Mouse (Mus musculus) heart, embryonic 15.5 days (tissue): ENCODE results near the gene Csrp3. TPM values are rescaled to one million over a fixed set of nuclear protein-coding genes. Genes with fewer than 3 reads are reported as not detected.

Experiments
- ATAC-seq: fragments of 200-750 bp; cut with Nextera tagmentation; replicated peaks from 2 replicates; pipeline ENCODE4 v1.8.0; 2017; ENCODE audit warnings: low read depth, moderate TSS enrichment; ENCODE audit not compliant: insufficient number of reproducible peaks, insufficient read depth, low FRiP score
- H3K27ac ChIP-seq: fragments of 300-500 bp; sonication (generic); 2 replicates; pipeline ENCODE4 v1.5.1; 2015; ENCODE audit warnings: mild to moderate bottlenecking, inconsistent platforms
- H3K27me3 ChIP-seq: fragments of 300-500 bp; sonication (generic); 2 replicates; pipeline ENCODE4 v1.6.1; 2015; ENCODE audit warnings: inconsistent platforms
- H3K36me3 ChIP-seq: fragments of 300-500 bp; sonication (generic); 2 replicates; pipeline ENCODE4 v1.6.1; 2015; ENCODE audit warnings: mild to moderate bottlenecking, inconsistent platforms
- H3K4me1 ChIP-seq: fragments of 300-500 bp; sonication (generic); replicated peaks from 2 replicates; pipeline ENCODE4 v1.6.1; 2015; ENCODE audit warnings: inconsistent platforms
- H3K4me2 ChIP-seq: fragments of 300-500 bp; sonication (generic); 2 replicates; pipeline ENCODE4 v1.6.1; 2015; ENCODE audit warnings: inconsistent platforms, mild to moderate bottlenecking, moderate library complexity
- H3K4me3 ChIP-seq: fragments of 300-500 bp; sonication (generic); 2 replicates; pipeline ENCODE4 v1.5.1; 2015; ENCODE audit warnings: mild to moderate bottlenecking, inconsistent platforms
- H3K9ac ChIP-seq: fragments of 300-500 bp; sonication (generic); 2 replicates; pipeline ENCODE4 v1.6.1; 2015; ENCODE audit warnings: mild to moderate bottlenecking, inconsistent platforms
- H3K9me3 ChIP-seq: fragments of 300-500 bp; sonication (generic); replicated peaks from 2 replicates; pipeline ENCODE4 v1.6.1; 2016; ENCODE audit warnings: inconsistent platforms
- WGBS: fragments of 180-500 bp; shearing (Covaris S2); methylation state at CpG from one replicate; pipeline ENCODE4 v1.1.7; 2015; ENCODE audit warnings: mixed read lengths; 5-methylcytosine and 5-hydroxymethylcytosine counted together
- polyA plus RNA-seq: library from polyadenylated mRNA; unstranded; fragments of >200 nt; fragmentation: Nextera tagmentation; extraction: Ambion mirVana; gene quantifications from 2 replicates; pipeline ENCODE4 v1.2.1, GENCODE M21; 2015

Gene Csrp3
- polyA plus RNA-seq, 1 experiment from 2014 or later = 1,964 TPM

DNA sequence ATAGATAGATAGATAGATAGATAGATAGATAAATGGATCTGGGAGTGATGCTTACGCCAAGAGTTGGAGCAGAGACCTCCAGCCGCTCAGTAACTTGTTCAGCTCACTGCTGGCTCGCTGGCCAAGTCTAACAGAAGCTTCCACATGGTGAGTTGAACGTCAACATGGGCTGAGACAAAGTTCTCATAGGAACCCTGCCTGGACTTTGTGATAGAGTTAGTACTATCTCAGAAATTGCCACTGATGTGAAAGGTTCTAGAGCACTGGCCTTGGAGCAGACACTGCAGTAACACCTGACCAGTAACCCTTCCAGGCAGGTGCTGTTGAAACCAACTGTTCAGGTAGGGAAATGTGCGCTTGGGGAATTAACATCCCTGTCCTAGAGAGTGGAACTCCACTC is 4.3 kb downstream of the Csrp3 start:
- no peak for ATAC-seq
- Histone ChIP-seq H3K27me3 (no peaks in the 10 kb centered on the region), H3K36me3 (peaks cover 4% of the 10 kb centered on the region; the same call in 1 of the 2 replicates), H3K4me1 (peaks cover 55% of the 10 kb centered on the region), H3K4me2 (peak overlapping the region; percentile 67), H3K9me3 (no peaks in the 10 kb centered on the region), H3K27ac (peak overlapping the region; percentile 89), H3K4me3 (peak overlapping the region; percentile 58), H3K9ac (peak overlapping the region; percentile 53; the same call in 1 of the 2 replicates)
- 71% methylated on average over 5 of the region's 5 CpGs for WGBS

DNA sequence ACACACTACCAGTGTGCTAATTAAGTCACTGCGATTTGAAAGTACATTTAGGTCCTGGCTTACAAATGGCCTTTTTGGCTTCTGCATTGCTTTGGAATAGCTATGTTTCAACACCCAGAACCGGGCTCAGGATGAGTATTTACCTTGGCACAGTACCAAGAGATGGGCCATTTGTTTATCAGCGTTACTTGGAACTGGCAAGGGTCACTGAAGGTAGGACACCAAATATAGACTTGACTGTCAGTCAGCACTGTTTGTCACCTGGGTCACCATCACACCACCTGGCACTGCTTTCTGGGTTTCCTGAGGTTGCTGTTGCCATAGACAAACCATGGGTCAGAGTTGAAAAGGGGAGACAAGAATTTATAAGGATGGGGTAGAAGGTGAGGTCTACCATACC is 5.5 kb downstream of the Csrp3 start:
- H3K4me3 ChIP-seq = peak overlapping the region; percentile 58
- H3K4me2 ChIP-seq = peak overlapping the region; percentile 67
- WGBS = 17% methylated on average over 3 of the region's 3 CpGs
- H3K9me3 ChIP-seq = no peaks in the 10 kb centered on the region
- peak overlapping the region; percentile 20; the same call in 1 of the 2 replicates for H3K9ac ChIP-seq
- peaks cover 13% of the 10 kb centered on the region; the same call in 1 of the 2 replicates for H3K36me3 ChIP-seq
- no peak; the same call in 1 of the 2 replicates for ATAC-seq
- H3K4me1 ChIP-seq = peaks cover 63% of the 10 kb centered on the region
- no peaks in the 10 kb centered on the region for H3K27me3 ChIP-seq
- H3K27ac ChIP-seq = peak overlapping the region; percentile 89

- 40% methylated on average over 4 of the region's 4 CpGs for WGBS
- H3K4me3 ChIP-seq = no peak overlapping the region
- no peaks in the 10 kb centered on the region for H3K9me3 ChIP-seq
- no peaks in the 10 kb centered on the region for H3K27me3 ChIP-seq
- peak overlapping the region; percentile 67 for H3K4me2 ChIP-seq
- ATAC-seq = no peak
- no peak overlapping the region for H3K9ac ChIP-seq
- H3K36me3 ChIP-seq = peaks cover 13% of the 10 kb centered on the region; the same call in 1 of the 2 replicates
- peak overlapping the region; percentile 89 for H3K27ac ChIP-seq
- peaks cover 63% of the 10 kb centered on the region for H3K4me1 ChIP-seq
Observed at GRCm38 (mm10) chr7:48841538-48841937, 6.3 kb downstream of the Csrp3 start.

GRCm38 (mm10) chr7:48840545-48840944 is 7.3 kb downstream of the Csrp3 start:
- Histone ChIP-seq H3K27ac (peak overlapping the region; percentile 89), H3K4me1 (peaks cover 65% of the 10 kb centered on the region), H3K9ac (peak overlapping the region; percentile 31), H3K4me3 (no peak overlapping the region), H3K4me2 (peak overlapping the region; percentile 40), H3K9me3 (no peaks in the 10 kb centered on the region), H3K27me3 (no peaks in the 10 kb centered on the region), H3K36me3 (peaks cover 14% of the 10 kb centered on the region; the same call in 1 of the 2 replicates)
- peak; percentile 62 for ATAC-seq
- WGBS = 46% methylated on average over 2 of the region's 2 CpGs

- H3K27me3 ChIP-seq = no peaks in the 10 kb centered on the region
- WGBS = 42% methylated on average over 2 of the region's 2 CpGs
- H3K4me3 ChIP-seq = no peak overlapping the region
- ATAC-seq = no peak
- H3K9me3 ChIP-seq = no peaks in the 10 kb centered on the region
- peaks cover 28% of the 10 kb centered on the region; the same call in 1 of the 2 replicates for H3K36me3 ChIP-seq
- no peak overlapping the region for H3K4me2 ChIP-seq
- no peak overlapping the region for H3K9ac ChIP-seq
- no peak overlapping the region for H3K27ac ChIP-seq
- H3K4me1 ChIP-seq = peaks cover 70% of the 10 kb centered on the region
Observed at GRCm38 (mm10) chr7:48838434-48838833, 9.4 kb downstream of the Csrp3 start.

DNA sequence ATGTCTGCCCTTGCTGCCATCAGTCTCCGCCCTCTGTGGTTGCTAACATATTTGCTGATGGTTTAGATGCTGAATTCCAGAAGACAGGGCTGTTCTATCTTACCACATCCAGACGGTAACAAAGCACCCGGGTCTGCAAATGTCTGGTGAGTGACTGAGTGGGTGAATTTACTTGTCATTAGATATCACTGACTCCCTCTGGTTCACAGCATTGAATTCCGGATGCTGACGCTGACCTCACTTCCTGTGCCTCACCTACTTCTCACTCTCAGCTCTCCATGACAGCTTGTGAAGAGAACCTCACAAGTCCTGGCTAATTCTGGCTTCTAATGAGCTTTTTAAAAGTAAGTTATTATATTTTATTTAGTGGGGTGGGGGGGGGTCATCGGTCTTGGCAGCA is 10.9 kb downstream of the Csrp3 start:
- 38% methylated on average over 6 of the region's 6 CpGs for WGBS
- no peak for ATAC-seq
- Histone ChIP-seq H3K4me2 (no peak overlapping the region), H3K4me3 (no peak overlapping the region), H3K36me3 (peaks cover 40% of the 10 kb centered on the region), H3K9me3 (no peaks in the 10 kb centered on the region), H3K27ac (no peak overlapping the region), H3K4me1 (peaks cover 71% of the 10 kb centered on the region), H3K9ac (no peak overlapping the region), H3K27me3 (no peaks in the 10 kb centered on the region)

DNA sequence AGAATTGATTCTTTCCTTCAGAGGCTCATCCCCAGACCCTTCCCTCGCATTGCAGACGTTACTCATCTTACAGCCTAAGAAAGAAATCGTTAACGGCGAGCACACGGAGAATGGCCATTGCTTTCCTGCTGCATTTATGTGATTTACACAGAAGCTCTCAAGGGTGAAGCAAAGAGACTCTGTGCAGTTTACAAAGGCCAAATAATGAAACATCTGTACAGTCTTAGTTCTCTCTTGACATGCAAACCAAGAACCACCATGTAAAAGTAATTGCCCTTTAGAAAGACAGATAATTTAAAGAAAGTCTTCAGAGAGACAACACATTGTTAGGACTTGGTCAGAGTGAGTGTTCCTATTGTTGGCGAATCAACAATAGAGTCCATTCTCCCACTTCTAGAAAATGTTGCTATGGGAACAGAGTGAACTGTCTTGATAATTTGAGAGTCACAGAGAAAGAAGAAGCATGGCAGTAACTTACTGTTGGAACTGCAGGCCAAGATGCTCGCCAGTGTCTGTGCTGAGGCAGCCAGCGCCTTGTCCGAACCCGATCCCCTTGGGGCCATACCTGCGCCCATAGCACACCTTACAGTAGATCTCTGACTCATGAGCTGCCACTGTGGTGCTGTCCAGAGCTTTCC is 12.7 kb downstream of the Csrp3 start:
- Histone ChIP-seq H3K4me2 (no peak overlapping the region), H3K27ac (peak overlapping the region; percentile 83), H3K4me1 (peaks cover 73% of the 10 kb centered on the region), H3K36me3 (peaks cover 45% of the 10 kb centered on the region), H3K9me3 (no peaks in the 10 kb centered on the region), H3K27me3 (no peaks in the 10 kb centered on the region), H3K9ac (no peak overlapping the region), H3K4me3 (no peak overlapping the region)
- WGBS = 85% methylated on average over 12 of the region's 12 CpGs
- no peak for ATAC-seq

DNA sequence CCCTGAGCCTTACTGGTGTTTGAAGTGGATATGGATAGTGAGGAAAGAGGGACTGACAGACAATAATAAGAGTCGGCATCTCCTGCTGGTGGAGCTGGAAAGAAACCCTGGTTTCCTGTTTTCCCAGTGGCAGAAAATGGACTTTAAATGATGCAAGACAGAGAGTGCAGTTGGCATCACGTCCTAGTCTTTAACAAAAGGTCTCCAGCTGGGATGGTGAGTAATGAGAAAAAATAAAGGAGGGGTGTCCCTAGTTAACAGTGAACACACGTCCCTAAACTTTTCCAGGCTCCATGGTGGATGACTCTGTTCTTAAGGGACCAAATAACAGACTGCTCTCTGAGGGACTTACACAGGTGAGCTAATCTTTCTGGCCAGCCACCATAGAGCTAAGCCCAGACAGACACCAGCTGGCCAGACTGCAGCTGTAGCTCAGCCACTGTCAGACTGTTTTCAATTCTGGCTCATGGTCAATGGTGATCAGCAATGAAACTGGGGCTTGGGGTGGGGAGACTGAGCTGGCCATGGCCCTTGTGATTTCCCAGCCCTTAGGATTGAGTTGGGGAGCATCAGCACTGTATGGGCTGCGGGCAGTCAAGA is 13.4 kb downstream of the Csrp3 start:
- H3K9ac ChIP-seq = no peak overlapping the region
- H3K27ac ChIP-seq = peak overlapping the region; percentile 83
- H3K4me3 ChIP-seq = no peak overlapping the region
- 46% methylated on average over 4 of the region's 4 CpGs for WGBS
- peaks cover 45% of the 10 kb centered on the region for H3K36me3 ChIP-seq
- H3K9me3 ChIP-seq = no peaks in the 10 kb centered on the region
- H3K27me3 ChIP-seq = no peaks in the 10 kb centered on the region
- no peak for ATAC-seq
- H3K4me1 ChIP-seq = peaks cover 72% of the 10 kb centered on the region
- no peak overlapping the region for H3K4me2 ChIP-seq

DNA sequence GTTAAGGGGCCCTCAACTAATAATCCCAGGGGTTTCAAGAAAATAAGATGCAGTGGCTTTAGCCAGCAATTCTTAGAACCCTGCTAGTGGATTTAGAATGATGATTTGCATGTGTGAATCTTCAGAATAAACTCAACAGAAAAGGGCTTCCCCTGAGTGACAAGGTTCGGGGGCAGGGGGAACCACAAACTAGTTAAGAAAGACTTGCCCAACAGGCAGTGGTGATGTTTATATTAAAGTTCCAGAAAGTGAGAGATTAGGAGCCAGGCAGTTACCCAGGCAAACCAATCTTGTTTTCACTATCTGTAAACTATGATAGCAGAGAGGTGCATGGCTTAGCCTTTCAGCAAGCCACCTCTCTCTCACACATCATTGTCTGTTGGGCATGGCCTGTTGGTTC is 15.1 kb downstream of the Csrp3 start:
- H3K36me3 ChIP-seq = peaks cover 39% of the 10 kb centered on the region
- H3K4me3 ChIP-seq = no peak overlapping the region
- peak overlapping the region; percentile 33; the same call in 1 of the 2 replicates for H3K9ac ChIP-seq
- peaks cover 75% of the 10 kb centered on the region for H3K4me1 ChIP-seq
- H3K9me3 ChIP-seq = no peaks in the 10 kb centered on the region
- H3K27ac ChIP-seq = peak overlapping the region; percentile 83
- no peaks in the 10 kb centered on the region for H3K27me3 ChIP-seq
- H3K4me2 ChIP-seq = no peak overlapping the region
- no peak for ATAC-seq
- 47% methylated on average over 1 of the region's 1 CpGs for WGBS

GRCm38 (mm10) chr7:48830395-48830794 is 17.4 kb downstream of the Csrp3 start:
- no peak overlapping the region for H3K4me3 ChIP-seq
- peaks cover 44% of the 10 kb centered on the region for H3K36me3 ChIP-seq
- peaks cover 78% of the 10 kb centered on the region for H3K4me1 ChIP-seq
- no peaks in the 10 kb centered on the region for H3K9me3 ChIP-seq
- WGBS = 10% methylated on average over 2 of the region's 2 CpGs
- H3K27ac ChIP-seq = peak overlapping the region; percentile 83
- peak; percentile 70 for ATAC-seq
- H3K9ac ChIP-seq = no peak overlapping the region
- no peaks in the 10 kb centered on the region for H3K27me3 ChIP-seq
- no peak overlapping the region for H3K4me2 ChIP-seq

- WGBS = 27% methylated on average over 5 of the region's 5 CpGs
- Histone ChIP-seq H3K4me2 (no peak overlapping the region), H3K9ac (no peak overlapping the region), H3K27me3 (no peaks in the 10 kb centered on the region), H3K9me3 (no peaks in the 10 kb centered on the region), H3K36me3 (peaks cover 42% of the 10 kb centered on the region), H3K4me1 (peaks cover 77% of the 10 kb centered on the region), H3K27ac (peak overlapping the region; percentile 83), H3K4me3 (no peak overlapping the region)
- peak; percentile 75 for ATAC-seq
Observed at GRCm38 (mm10) chr7:48829177-48829910, 18.5 kb downstream of the Csrp3 start.
